Mouse (Mus musculus) forebrain, embryonic 16.5 days (tissue): ENCODE measurements around the gene Lipo2. TPM values are rescaled to one million over a fixed set of nuclear protein-coding genes. Genes with fewer than 3 reads are reported as not detected.
"Not testable (repeated sequence)": the region's sequence is repeated elsewhere in the genome, so short reads cannot be mapped to it uniquely, and the experiment has no call there.

Experiments
- ATAC-seq: fragments of 200-750 bp; cut with Nextera tagmentation; 2 replicates; pipeline ENCODE4 v1.8.0; 2017; ENCODE audit warnings: mild to moderate bottlenecking, moderate library complexity
- H3K27ac ChIP-seq: fragments of 300-500 bp; sonication (generic); 2 replicates; pipeline ENCODE4 v1.5.1; 2014; ENCODE audit warnings: low read length, control low read depth
- H3K27me3 ChIP-seq: fragments of 300-500 bp; sonication (generic); replicated peaks from 2 replicates; pipeline ENCODE4 v1.6.1; 2014; ENCODE audit warnings: low read length; ENCODE audit not compliant: control insufficient read depth, insufficient read depth
- H3K36me3 ChIP-seq: fragments of 300-500 bp; sonication (generic); 2 replicates; pipeline ENCODE4 v1.6.1; 2014; ENCODE audit not compliant: control insufficient read depth, insufficient read depth
- H3K4me1 ChIP-seq: fragments of 300-500 bp; sonication (generic); replicated peaks from 2 replicates; pipeline ENCODE4 v1.6.1; 2014; ENCODE audit warnings: low read length; ENCODE audit not compliant: control insufficient read depth, insufficient read depth
- H3K4me2 ChIP-seq: fragments of 300-500 bp; sonication (generic); 2 replicates; pipeline ENCODE4 v1.6.1; 2014; ENCODE audit warnings: mild to moderate bottlenecking, low read length, control low read depth
- H3K4me3 ChIP-seq: fragments of 300-500 bp; sonication (generic); replicated peaks from 2 replicates; pipeline ENCODE4 v1.5.1; 2014; ENCODE audit warnings: mild to moderate bottlenecking, low read length, control low read depth
- H3K9ac ChIP-seq: fragments of 300-500 bp; sonication (generic); replicated peaks from 2 replicates; pipeline ENCODE4 v1.6.1; 2014; ENCODE audit warnings: low read depth, low read length, control low read depth
- H3K9me3 ChIP-seq: fragments of 300-500 bp; sonication (generic); 2 replicates; pipeline ENCODE4 v1.6.1; 2016; ENCODE audit warnings: low read length; ENCODE audit not compliant: control insufficient read depth
- WGBS: fragments of 180-500 bp; shearing (Covaris S2); extraction: QIAGEN DNeasy Blood & Tissue Kit; methylation state at CpG from one replicate; pipeline ENCODE4 v1.1.7; 2014; 5-methylcytosine and 5-hydroxymethylcytosine counted together
- polyA plus RNA-seq: library from polyadenylated mRNA; unstranded; fragments of >200 nt; fragmentation: Nextera tagmentation; extraction: Ambion mirVana; gene quantifications from 2 replicates; pipeline ENCODE4 v1.2.1, GENCODE M21; 2015

The Lipo2 gene
- 0.21 and 0.62 TPM in 2 replicates for polyA plus RNA-seq

- not testable (repeated sequence) for H3K9me3 ChIP-seq, H3K4me3 ChIP-seq, ATAC-seq, H3K4me2 ChIP-seq, H3K36me3 ChIP-seq, H3K27me3 ChIP-seq, H3K4me1 ChIP-seq, H3K9ac ChIP-seq, H3K27ac ChIP-seq
- WGBS = 93% methylated on average over 1 of the region's 1 CpGs
These were observed at the start of gene Lipo2 for GRCm38 (mm10) chr19:33751259-33751658. TSS of gene Lipo2 (minus strand) at chr19:33751359.

DNA sequence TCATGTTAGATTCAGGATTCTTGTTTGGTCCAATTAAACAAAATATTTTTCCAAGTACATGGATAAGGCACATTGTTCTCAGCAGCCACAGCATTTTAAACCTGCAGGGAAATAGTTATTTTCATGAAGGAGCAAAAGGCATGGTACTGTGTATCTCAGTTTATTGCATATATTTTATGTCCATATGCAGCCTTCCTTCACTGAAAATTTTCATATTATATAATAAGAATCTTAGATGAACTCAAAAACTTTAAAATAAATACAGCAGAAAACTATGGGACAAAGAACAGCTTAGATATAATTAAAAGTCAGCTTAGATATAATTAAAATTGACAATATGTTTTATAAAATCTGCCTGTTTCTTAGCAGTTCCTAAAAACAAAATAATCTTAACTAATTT lies 36.2 kb upstream of the Lipo2 start, which contains the start of gene Lipo1:
Lipo1 (minus strand) TSS at position 101 of the 400 bp plus-strand sequence.
- not testable (repeated sequence) for H3K4me3 ChIP-seq, ATAC-seq

GRCm38 (mm10) chr19:33786576-33787277 lies 35.6 kb upstream of the Lipo2 start:
- H3K4me2 ChIP-seq = no peak overlapping the region
- H3K4me3 ChIP-seq = no peak overlapping the region
- no peaks in the 10 kb centered on the region for H3K36me3 ChIP-seq
- no peak overlapping the region for H3K9ac ChIP-seq
- H3K27ac ChIP-seq = no peak overlapping the region
- 95% methylated on average over 12 of the region's 12 CpGs for WGBS
- no peaks in the 10 kb centered on the region for H3K27me3 ChIP-seq
- ATAC-seq = no peak
- no peaks in the 10 kb centered on the region for H3K4me1 ChIP-seq
- no peaks in the 10 kb centered on the region for H3K9me3 ChIP-seq

More for the DNA sequence above, 36.2 kb upstream of the Lipo2 start, which contains the start of gene Lipo1:
- H3K4me1 ChIP-seq, H3K27me3 ChIP-seq, H3K4me2 ChIP-seq, H3K9ac ChIP-seq, H3K36me3 ChIP-seq, H3K27ac ChIP-seq, H3K9me3 ChIP-seq: not testable (repeated sequence)

DNA sequence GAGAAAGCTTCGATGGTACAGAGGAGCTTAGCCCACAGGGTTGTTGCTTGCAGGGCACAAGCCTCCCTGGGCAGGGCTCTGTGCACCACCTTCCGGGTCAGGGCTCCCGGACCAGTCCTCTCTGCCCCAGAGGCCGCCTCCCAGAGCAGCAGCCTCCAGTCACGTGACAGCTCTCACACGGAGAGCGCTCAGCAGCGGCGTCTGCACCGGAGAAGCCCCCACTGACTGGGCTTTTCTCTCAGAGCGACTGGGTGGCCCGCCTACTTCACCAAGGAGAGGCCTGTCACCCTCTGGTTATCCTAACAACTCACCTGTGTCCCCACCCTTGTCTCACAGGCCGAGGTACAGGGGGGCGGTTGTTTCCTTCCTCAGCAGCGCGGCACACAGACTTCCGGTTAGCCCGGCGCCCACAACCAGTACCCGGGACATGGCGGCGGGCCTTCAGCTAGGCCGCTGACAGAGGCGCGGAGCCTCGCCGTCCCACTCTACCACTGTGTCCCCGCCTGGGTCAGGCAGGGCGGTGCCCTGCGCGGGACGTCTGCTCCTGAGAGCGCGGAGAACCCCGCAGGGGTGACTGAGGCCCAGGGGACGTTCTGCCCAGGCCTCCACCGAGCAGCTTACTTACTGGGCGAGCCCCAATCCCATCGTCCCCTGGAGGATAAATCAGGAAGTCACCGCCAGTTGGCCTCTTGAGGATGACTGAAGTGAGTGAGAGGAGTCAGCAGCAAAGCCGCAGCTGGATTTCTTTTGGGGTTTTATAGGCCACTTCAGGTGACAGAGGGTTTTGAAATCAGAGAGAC lies 10.3 kb upstream of the Lipo2 start, which contains the start of gene Lipo3:
Lipo3 (minus strand) TSS at position 665 of the 800 bp plus-strand sequence.
- 60% methylated on average over 12 of the region's 41 CpGs for WGBS
- H3K36me3 ChIP-seq, H3K9me3 ChIP-seq, H3K9ac ChIP-seq, H3K4me1 ChIP-seq, H3K27ac ChIP-seq, H3K27me3 ChIP-seq: not testable (repeated sequence)
- H3K4me2 ChIP-seq = peak within 1 kb of the TSS; percentile 34
- H3K4me3 ChIP-seq = peak within 1 kb of the TSS; percentile 18; the same call in 1 of the 2 replicates
- peak; percentile 95 for ATAC-seq

Other genes with a start within 250 kb of the Lipo2 start
- gene Lipo4, start 233.6 kb downstream of the Lipo2 start, polyA plus RNA-seq = not detected in 2 replicates
- gene Gm8978, start 126.1 kb downstream of the Lipo2 start, polyA plus RNA-seq = not detected in 2 replicates
- gene Lipo3, start 10.6 kb upstream of the Lipo2 start, polyA plus RNA-seq = 9.9 and 10.4 TPM in 2 replicates
- gene Lipo1, start 36.1 kb upstream of the Lipo2 start, polyA plus RNA-seq = not detected in 2 replicates
- gene Lipf, start 209.8 kb upstream of the Lipo2 start, polyA plus RNA-seq = not detected in 2 replicates